Mouse (Mus musculus): ENCODE data around the gene Dapk3. TPM values are rescaled to one million over a fixed set of nuclear protein-coding genes. Genes with fewer than 3 reads are reported as not detected.

Dapk3 gene
- polyA plus RNA-seq (2012; rRNA removed), result 102 and 228 TPM in 2 replicates

DNA sequence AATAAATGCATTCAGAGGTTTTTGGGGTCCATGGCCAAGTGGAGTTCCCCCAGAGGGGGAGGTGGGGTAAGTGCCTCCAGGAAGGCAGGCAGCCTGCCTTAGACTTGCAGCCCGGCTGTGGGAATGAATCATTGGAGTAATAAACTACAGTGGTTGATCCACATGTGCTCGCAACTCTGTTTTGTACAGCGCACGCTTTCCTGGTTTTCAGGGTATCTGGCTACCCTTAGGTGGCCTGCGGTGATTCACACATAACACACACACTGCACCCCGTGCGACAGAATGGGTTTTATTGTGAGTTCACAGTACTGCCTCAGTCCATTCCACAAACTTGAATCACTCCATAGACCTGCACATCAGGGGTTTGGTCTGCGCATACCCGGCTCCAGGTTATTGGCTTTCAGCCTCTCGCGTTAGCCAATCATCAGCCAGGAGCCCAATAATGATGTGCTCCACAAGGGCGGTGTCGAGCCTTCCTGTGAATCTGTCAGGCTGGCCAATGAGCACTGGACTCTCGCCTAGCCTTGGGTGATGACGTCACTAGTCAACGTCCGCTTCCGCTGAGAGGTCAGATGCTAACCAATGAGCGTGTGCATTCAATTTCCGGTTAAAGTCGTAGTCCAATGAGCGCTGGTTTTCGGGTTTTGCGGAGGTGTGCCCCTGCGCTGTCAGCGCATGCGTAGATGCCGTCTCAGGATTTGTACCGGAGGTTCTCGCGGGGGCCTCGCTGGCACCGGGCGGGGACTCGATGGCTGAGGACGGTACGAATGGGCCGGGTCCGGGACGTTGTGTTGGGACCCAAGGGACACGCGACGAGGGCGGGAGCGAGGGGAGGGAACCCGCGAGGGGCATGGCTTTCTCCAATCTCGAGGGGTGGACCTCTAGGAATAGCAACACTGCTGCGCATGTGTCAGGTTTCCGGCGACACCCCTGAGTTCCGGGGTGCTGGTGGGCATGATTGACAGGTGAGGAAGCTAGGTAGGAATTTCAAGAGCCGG is at the start of gene Dapk3:
Dapk3 (plus strand) TSS at position 670 of the 998 bp plus-strand sequence.
- peaks cover 64% of the 10 kb centered on the region for H3K36me3 ChIP-seq (ENCODE audit: control insufficient read depth, insufficient read depth, low read length)
- H3K27me3 ChIP-seq (ENCODE audit: control insufficient read depth, insufficient read depth, low read length), result no peaks in the 10 kb centered on the region
- H3K27ac ChIP-seq (ENCODE audit: insufficient read depth, low read depth, low read length), result peak within 1 kb of the TSS; percentile 83
- H3K4me1 ChIP-seq (ENCODE audit: control insufficient read depth, insufficient read depth, insufficient read length, low read length), result peaks cover 12% of the 10 kb centered on the region
- 6% methylated on average over 53 of the region's 53 CpGs for WGBS
- H3K4me3 ChIP-seq (ENCODE audit: low read depth, low read length), result peak within 1 kb of the TSS; percentile 80
- peak; percentile 11; the same call in 1 of the 2 replicates for TF ChIP-seq CTCF (IDR thresholded peaks at IDR 0.05; ENCODE audit: extremely low read depth, insufficient read length, insufficient replicate concordance, low read depth, low read length)
- TF ChIP-seq POLR2A (IDR thresholded peaks at IDR 0.05; ENCODE audit: low read depth, low read length), result peak; percentile 57; the same call in 1 of the 2 replicates

DNA sequence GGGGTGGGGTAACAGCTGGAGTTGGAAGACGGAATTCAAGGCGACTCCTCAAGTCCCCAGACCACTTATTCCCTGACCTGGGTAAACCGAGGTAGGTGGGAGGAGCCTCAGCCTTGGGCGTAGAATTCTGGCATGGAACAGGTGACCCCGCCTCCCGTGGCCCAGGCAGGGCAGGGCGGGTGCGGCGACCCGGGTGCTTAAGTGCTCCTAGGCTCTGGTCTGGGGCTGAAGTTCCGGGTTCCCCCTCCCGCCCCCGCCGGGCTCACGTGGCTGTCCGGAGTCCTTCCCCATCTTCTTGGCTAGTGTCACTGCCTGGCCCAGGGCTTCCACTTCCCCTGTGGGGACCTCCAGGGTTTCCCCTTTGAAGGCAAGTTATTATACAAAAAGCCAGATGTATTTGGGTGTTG is 48.6 kb upstream of the Dapk3 start:
- Histone ChIP-seq H3K27ac (ENCODE audit: insufficient read depth, low read depth, low read length) (peak overlapping the region; percentile 99), H3K36me3 (ENCODE audit: control insufficient read depth, insufficient read depth, low read length) (no peaks in the 10 kb centered on the region), H3K4me1 (ENCODE audit: control insufficient read depth, insufficient read depth, insufficient read length, low read length) (peaks cover 17% of the 10 kb centered on the region), H3K4me3 (ENCODE audit: low read depth, low read length) (peak overlapping the region; percentile 66), H3K27me3 (ENCODE audit: control insufficient read depth, insufficient read depth, low read length) (no peaks in the 10 kb centered on the region)
- WGBS, result 1% methylated on average over 16 of the region's 16 CpGs
- TF ChIP-seq POLR2A (IDR thresholded peaks at IDR 0.05; ENCODE audit: low read depth, low read length) (peak; percentile 42; the same call in 1 of the 2 replicates), CTCF (IDR thresholded peaks at IDR 0.05; ENCODE audit: extremely low read depth, insufficient read length, insufficient replicate concordance, low read depth, low read length) (no peak)

DNA sequence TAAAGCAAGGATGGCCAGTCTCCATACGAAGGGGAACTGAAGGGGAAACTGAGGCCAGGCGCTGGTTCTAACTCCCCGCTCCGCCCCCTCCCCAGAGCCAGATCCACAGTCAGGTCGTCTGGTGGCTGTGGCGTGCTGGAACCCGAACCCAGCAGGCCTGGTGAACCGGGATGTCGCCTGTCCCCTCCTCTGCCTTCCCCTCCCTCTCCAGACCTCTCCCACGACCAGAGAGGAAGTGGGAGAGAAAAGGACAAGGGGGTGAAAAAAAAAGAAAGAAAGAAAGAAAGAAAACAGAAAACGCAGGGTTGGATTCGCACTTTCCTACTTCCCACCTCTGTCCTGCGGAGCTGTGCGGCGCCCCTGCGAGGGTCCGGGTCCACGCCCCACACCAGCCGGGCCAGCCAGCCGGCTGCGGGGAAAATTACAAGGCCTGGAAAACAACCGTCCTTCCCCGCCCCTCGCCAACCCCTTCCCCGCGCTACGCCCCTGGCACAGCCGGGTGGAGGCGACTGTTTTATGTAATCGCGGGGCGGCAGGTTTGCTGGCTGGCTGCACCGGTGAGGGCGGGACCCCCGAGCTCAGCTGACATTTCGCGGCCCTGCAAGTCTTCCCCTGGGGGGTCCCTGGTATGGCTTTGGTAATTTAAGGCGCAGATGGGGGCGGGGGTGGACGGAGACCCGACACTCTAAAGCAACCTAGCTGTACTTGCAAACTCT is 47.7 kb upstream of the Dapk3 start, which contains the start of gene Zbtb7a:
Zbtb7a (plus strand) TSS at position 255 of the 716 bp plus-strand sequence.
- 2% methylated on average over 41 of the region's 41 CpGs for WGBS
- Histone ChIP-seq H3K4me3 (ENCODE audit: low read depth, low read length) (peak within 1 kb of the TSS; percentile 80), H3K4me1 (ENCODE audit: control insufficient read depth, insufficient read depth, insufficient read length, low read length) (peaks cover 19% of the 10 kb centered on the region), H3K36me3 (ENCODE audit: control insufficient read depth, insufficient read depth, low read length) (no peaks in the 10 kb centered on the region), H3K27me3 (ENCODE audit: control insufficient read depth, insufficient read depth, low read length) (no peaks in the 10 kb centered on the region), H3K27ac (ENCODE audit: insufficient read depth, low read depth, low read length) (peak within 1 kb of the TSS; percentile 99)
- TF ChIP-seq POLR2A (IDR thresholded peaks at IDR 0.05; ENCODE audit: low read depth, low read length) (0 out of 2 replicates have a peak, but pooled peaks have one; percentile 16), CTCF (IDR thresholded peaks at IDR 0.05; ENCODE audit: extremely low read depth, insufficient read length, insufficient replicate concordance, low read depth, low read length) (no peak)

DNA sequence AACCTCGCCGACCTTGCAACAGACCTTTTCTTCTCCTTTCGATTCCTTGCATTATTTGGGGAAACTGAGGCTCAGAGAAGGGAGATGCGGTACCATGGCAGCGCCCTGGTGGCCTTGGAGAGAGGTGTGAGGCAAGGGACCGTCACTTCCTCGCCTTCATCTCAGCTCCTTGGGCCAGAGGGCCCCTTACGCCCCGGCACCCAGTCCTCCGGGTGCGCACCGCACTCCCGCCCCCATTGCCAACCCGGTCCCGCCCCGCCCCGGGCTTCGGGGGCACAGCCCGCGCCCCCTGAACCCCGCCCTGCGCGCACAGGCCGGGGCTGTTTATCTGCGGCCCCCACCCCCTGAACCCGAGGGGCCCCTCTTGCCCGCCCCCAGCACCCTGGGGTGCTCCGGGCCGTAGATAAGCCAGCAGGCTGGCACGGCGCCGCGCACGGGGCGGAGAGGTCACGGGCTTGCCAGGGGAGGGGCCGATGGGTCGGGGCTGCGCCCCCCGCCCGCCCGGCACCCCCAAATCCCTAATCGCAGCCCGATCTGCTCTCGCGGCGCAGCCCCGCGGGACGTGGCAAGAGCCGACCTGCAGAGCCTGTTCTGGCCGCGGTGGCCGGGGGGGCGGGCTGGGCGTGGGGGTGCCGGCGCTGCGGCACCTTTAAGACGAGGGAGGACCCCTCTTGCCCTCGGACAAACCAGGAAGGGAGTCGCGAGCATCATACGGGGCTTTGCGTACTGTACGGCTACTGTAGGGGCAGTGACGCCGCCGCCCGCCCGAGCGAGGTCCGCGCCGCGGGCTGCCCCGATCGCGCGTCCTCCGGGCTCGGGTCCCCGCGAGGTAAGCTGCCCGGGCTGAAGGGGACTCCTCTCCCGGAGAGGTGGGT is 46.7 kb upstream of the Dapk3 start:
- H3K27ac ChIP-seq (ENCODE audit: insufficient read depth, low read depth, low read length), result peak overlapping the region; percentile 99
- TF ChIP-seq CTCF (IDR thresholded peaks at IDR 0.05; ENCODE audit: extremely low read depth, insufficient read length, insufficient replicate concordance, low read depth, low read length), result no peak
- TF ChIP-seq POLR2A (IDR thresholded peaks at IDR 0.05; ENCODE audit: low read depth, low read length), result peak; percentile 77
- H3K36me3 ChIP-seq (ENCODE audit: control insufficient read depth, insufficient read depth, low read length), result no peaks in the 10 kb centered on the region
- H3K27me3 ChIP-seq (ENCODE audit: control insufficient read depth, insufficient read depth, low read length), result no peaks in the 10 kb centered on the region
- H3K4me3 ChIP-seq (ENCODE audit: low read depth, low read length), result peak overlapping the region; percentile 80
- under 1% methylated on average over 86 of the region's 86 CpGs for WGBS
- peaks cover 27% of the 10 kb centered on the region for H3K4me1 ChIP-seq (ENCODE audit: control insufficient read depth, insufficient read depth, insufficient read length, low read length)

DNA sequence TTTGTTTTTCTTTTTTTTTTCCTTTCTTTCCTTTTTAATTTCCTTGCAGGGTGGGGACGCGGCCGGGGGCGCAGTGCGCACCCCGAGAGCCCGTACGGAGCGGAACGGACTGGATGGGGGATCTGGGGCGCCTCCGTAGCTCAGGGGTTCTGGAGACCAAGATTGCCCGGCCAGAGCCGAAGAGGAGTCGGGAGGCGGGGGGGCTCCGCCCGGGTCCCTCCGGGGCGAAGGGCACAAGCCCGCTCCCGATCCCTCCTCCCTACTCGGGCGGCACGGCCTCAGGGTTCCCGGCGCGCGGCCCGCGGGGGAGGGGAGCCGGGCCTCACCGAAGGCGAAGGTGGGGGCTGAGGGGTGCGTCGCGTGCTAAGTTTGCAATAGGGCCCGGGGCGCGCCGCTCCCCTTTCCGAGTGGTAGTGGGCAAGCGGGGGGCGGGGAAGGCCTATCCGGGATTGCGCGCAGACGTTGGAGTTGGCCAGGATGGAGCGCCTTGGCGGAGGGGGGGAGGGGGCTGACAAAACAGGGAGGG is 46.0 kb upstream of the Dapk3 start:
- H3K27ac ChIP-seq (ENCODE audit: insufficient read depth, low read depth, low read length), result peak overlapping the region; percentile 93
- no peak for TF ChIP-seq CTCF (IDR thresholded peaks at IDR 0.05; ENCODE audit: extremely low read depth, insufficient read length, insufficient replicate concordance, low read depth, low read length)
- no peak for TF ChIP-seq POLR2A (IDR thresholded peaks at IDR 0.05; ENCODE audit: low read depth, low read length)
- H3K4me1 ChIP-seq (ENCODE audit: control insufficient read depth, insufficient read depth, insufficient read length, low read length), result peaks cover 32% of the 10 kb centered on the region
- WGBS, result 2% methylated on average over 48 of the region's 50 CpGs
- peak overlapping the region; percentile 80 for H3K4me3 ChIP-seq (ENCODE audit: low read depth, low read length)
- no peaks in the 10 kb centered on the region for H3K27me3 ChIP-seq (ENCODE audit: control insufficient read depth, insufficient read depth, low read length)
- no peaks in the 10 kb centered on the region for H3K36me3 ChIP-seq (ENCODE audit: control insufficient read depth, insufficient read depth, low read length)
